Mouse (Mus musculus) ES-E14 (cell line): ENCODE results near the gene Hexdc.

Experiments used
- CHD2 ChIP-seq: IDR thresholded peaks from 2 replicates; pipeline ENCODE4 v1.6.1; 2014; ENCODE audit warnings: mild to moderate bottlenecking, low read depth, low read length, inconsistent platforms
- HCFC1 ChIP-seq: IDR thresholded peaks from 2 replicates; pipeline ENCODE4 v1.6.1; 2012; ENCODE audit warnings: low read length, inconsistent platforms, borderline replicate concordance; ENCODE audit not compliant: insufficient read depth
- MAFK ChIP-seq: IDR thresholded peaks from 2 replicates; pipeline ENCODE4 v1.6.1; 2014; ENCODE audit warnings: mild to moderate bottlenecking, low read depth, low read length, inconsistent platforms; ENCODE audit not compliant: insufficient read depth
- ZC3H11A ChIP-seq: IDR thresholded peaks from 2 replicates; pipeline ENCODE4 v1.6.1; 2012; ENCODE audit warnings: low read depth, mild to moderate bottlenecking, inconsistent platforms, low read length, borderline replicate concordance
- ZNF384 ChIP-seq: IDR thresholded peaks from 2 replicates; pipeline ENCODE4 v1.6.1; 2012; ENCODE audit warnings: low read depth, low read length, inconsistent platforms

GRCm38 (mm10) chr11:121159971-121160370 lies 44.3 kb upstream of the Hexdc start, which contains the start of gene Uts2r:
- TF ChIP-seq CHD2 (no peak), MAFK (no peak), ZC3H11A (no peak), ZNF384 (no peak), HCFC1 (no peak)
